Mouse (Mus musculus): Measurements from ENCODE around the gene Gnb1l. TPM values are rescaled to one million over a fixed set of nuclear protein-coding genes. Genes with fewer than 3 reads are reported as not detected.

Gnb1l gene
- total RNA-seq, 1 experiment from 2014 or later, result 5.0 TPM

- ATAC-seq (replicated peaks; ENCODE audit: low read depth, poor library complexity, severe bottlenecking), result no peak
These were observed 85.3 kb downstream of the Gnb1l start for GRCm38 (mm10) chr16:18583673-18584357.

GRCm38 (mm10) chr16:18584901-18585510 lies 86.5 kb downstream of the Gnb1l start:
- no peak for ATAC-seq (replicated peaks; ENCODE audit: low read depth, poor library complexity, severe bottlenecking)

- no peak for ATAC-seq (replicated peaks; ENCODE audit: low read depth, poor library complexity, severe bottlenecking)
These were observed 87.2 kb downstream of the Gnb1l start for GRCm38 (mm10) chr16:18585676-18586075.

GRCm38 (mm10) chr16:18586076-18586905 lies 87.8 kb downstream of the Gnb1l start:
- no peak for ATAC-seq (replicated peaks; ENCODE audit: low read depth, poor library complexity, severe bottlenecking)

GRCm38 (mm10) chr16:18586906-18587546 lies 88.5 kb downstream of the Gnb1l start:
- no peak for ATAC-seq (replicated peaks; ENCODE audit: low read depth, poor library complexity, severe bottlenecking)

- ATAC-seq (replicated peaks; ENCODE audit: low read depth, poor library complexity, severe bottlenecking), result no peak
These were observed 89.6 kb downstream of the Gnb1l start for GRCm38 (mm10) chr16:18587847-18588737.

GRCm38 (mm10) chr16:18588738-18589055 lies 90.2 kb downstream of the Gnb1l start:
- ATAC-seq (replicated peaks; ENCODE audit: low read depth, poor library complexity, severe bottlenecking), result no peak

GRCm38 (mm10) chr16:18589080-18589621 lies 90.6 kb downstream of the Gnb1l start:
- no peak for ATAC-seq (replicated peaks; ENCODE audit: low read depth, poor library complexity, severe bottlenecking)

- peak; percentile 46 for ATAC-seq (replicated peaks; ENCODE audit: low read depth, poor library complexity, severe bottlenecking)
These were observed 91.6 kb downstream of the Gnb1l start, which contains the start of gene Tbx1 for GRCm38 (mm10) chr16:18589804-18590790. Gene Tbx1, minus strand, starts transcription at chr16:18590671.

GRCm38 (mm10) chr16:18591047-18592018 lies 92.8 kb downstream of the Gnb1l start:
- ATAC-seq (replicated peaks; ENCODE audit: low read depth, poor library complexity, severe bottlenecking), result no peak

GRCm38 (mm10) chr16:18593930-18594329 lies 95.4 kb downstream of the Gnb1l start:
- ATAC-seq (replicated peaks; ENCODE audit: low read depth, poor library complexity, severe bottlenecking), result no peak

- no peak for ATAC-seq (replicated peaks; ENCODE audit: low read depth, poor library complexity, severe bottlenecking)
These were observed 97.7 kb downstream of the Gnb1l start for GRCm38 (mm10) chr16:18596255-18596654.

- peak; percentile 51 for ATAC-seq (replicated peaks; ENCODE audit: low read depth, poor library complexity, severe bottlenecking)
These were observed 99.5 kb downstream of the Gnb1l start for GRCm38 (mm10) chr16:18598006-18598405.

GRCm38 (mm10) chr16:18601447-18601846 lies 102.9 kb downstream of the Gnb1l start:
- ATAC-seq (replicated peaks; ENCODE audit: low read depth, poor library complexity, severe bottlenecking), result no peak

GRCm38 (mm10) chr16:18604267-18604701 lies 105.8 kb downstream of the Gnb1l start:
- no peak for ATAC-seq (replicated peaks; ENCODE audit: low read depth, poor library complexity, severe bottlenecking)

GRCm38 (mm10) chr16:18605705-18606104 lies 107.2 kb downstream of the Gnb1l start:
- no peak for ATAC-seq (replicated peaks; ENCODE audit: low read depth, poor library complexity, severe bottlenecking)

GRCm38 (mm10) chr16:18608226-18608625 lies 109.7 kb downstream of the Gnb1l start:
- ATAC-seq (replicated peaks; ENCODE audit: low read depth, poor library complexity, severe bottlenecking), result peak; percentile 43; the same call in 1 of the 2 replicates
